Mouse (Mus musculus) CH12.LX (cell line): Measurements from ENCODE around the gene Trmt10b.

Experiments
- CTCF ChIP-seq, 2 experiments: IDR thresholded peaks in 1 of 2; conservative IDR thresholded peaks in 1 of 2; 2 replicates each; pipeline ENCODE4 v1.5.1; 2011 to 2012; ENCODE audit warnings: low read depth in 2 of 2, low read length in 2 of 2, improper control_type of control experiment in 1 of 2, inconsistent platforms in 1 of 2, mild to moderate bottlenecking in 1 of 2, moderate library complexity in 1 of 2
- NELFE ChIP-seq: IDR thresholded peaks from 2 replicates; pipeline ENCODE4 v1.6.1; 2011; ENCODE audit warnings: low read depth, low read length, improper control_type of control experiment

- peak; percentile 62 to 98 for TF ChIP-seq CTCF (conservative IDR thresholded peaks at IDR 0.05 in 1 of 2, IDR thresholded peaks at IDR 0.05 in 1 of 2; ENCODE audit: low read depth in 2 of 2, low read length in 2 of 2)
- TF ChIP-seq NELFE, result peak; percentile 45; the same call in 1 of the 2 replicates
Measured at GRCm38 (mm10) chr4:45279981-45280548, 16.9 kb upstream of the Trmt10b start.
